Comparison of ENCODE assay signal across 21 mouse cellular contexts in the genomic region with DNA sequence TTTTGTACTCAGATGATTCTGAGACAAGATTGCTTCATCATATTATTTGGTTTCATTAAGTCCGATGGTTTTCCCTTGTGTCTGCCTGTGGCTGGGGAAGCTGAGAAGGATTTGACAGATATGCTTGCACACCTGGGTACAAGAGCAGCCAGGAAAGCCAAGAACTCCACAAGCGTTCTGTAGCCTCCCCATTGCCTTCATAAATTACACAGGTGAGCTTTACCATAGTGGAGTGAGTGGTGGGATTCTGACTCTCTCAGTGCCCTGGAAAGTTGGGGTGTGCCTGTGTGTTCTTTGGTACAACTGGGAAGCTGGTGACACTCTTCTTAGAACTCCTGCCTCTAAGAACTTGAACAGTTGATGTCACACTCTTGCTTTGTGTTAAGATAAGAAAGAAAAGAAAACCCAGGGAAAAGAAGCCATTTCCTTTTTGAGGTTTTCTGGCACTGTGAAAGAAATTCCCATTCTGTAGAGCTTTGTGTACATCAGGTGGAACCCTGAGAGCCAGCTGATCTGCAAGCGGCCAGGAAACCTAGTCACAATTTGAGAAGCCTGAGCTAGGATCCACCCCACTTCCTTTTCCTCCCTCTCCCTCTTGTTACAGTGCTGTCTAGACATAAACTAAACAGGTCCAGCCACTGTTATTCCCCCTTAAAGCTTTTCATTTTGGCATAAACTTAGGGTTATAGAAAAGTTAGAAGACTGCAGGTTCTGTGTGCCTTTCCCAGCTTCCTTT. TPM values are rescaled to one million over a fixed set of nuclear protein-coding genes. Genes with fewer than 3 reads are reported as not detected.
A peak's percentile ranks its signal among the peaks of the same experiment; 100 is the strongest.
DNase-seq lines count a peak whose midpoint lies in the region; ATAC-seq and TF ChIP-seq lines count a peak whose summit lies in the region.
"Had no signal": no experiment of that assay in that cellular context is flagged by ENCODE, and none has a peak within 500 bp of the region (broad histone marks: within the 10 kb centered on the region; RNA-seq: fewer than 3 reads in every experiment).

No protein-coding gene starts in this region.

- H3K4me3 ChIP-seq in heart, embryonic 13.5 days: no peak overlapping the region
- no peak overlapping the region for H3K4me3 ChIP-seq in lung, embryonic 14.5 days (ENCODE audit: low read depth, low read length)
- H3K4me3 ChIP-seq in lung, adult 2 months (replicated peaks; ENCODE audit: extremely low read depth, low read depth, low read length): no peak overlapping the region
- H3K4me3 ChIP-seq in lung, postnatal 0 days (ENCODE audit: low read depth, low read length): no peak overlapping the region
- H3K4me3 ChIP-seq in stomach, embryonic 14.5 days (ENCODE audit: low read depth, low read length): no peak overlapping the region
- H3K4me3 ChIP-seq: hindbrain, embryonic 13.5 days; liver, embryonic 12.5 days had no signal

- 60% methylated on average over 3 of the region's 3 CpGs for WGBS in heart, embryonic 13.5 days
- 52% methylated on average over 3 of the region's 3 CpGs for WGBS in lung, embryonic 14.5 days
- WGBS in lung, adult 2 months: 44% methylated on average over 3 of the region's 3 CpGs
- 52% methylated on average over 3 of the region's 3 CpGs for WGBS in lung, postnatal 0 days
- 53% methylated on average over 3 of the region's 3 CpGs for WGBS in stomach, embryonic 14.5 days

- H3K9ac ChIP-seq in heart, embryonic 13.5 days: no peak overlapping the region
- H3K9ac ChIP-seq in lung, embryonic 14.5 days: no peak overlapping the region
- H3K9ac ChIP-seq in lung, postnatal 0 days (replicated peaks; ENCODE audit: low read depth): no peak overlapping the region
- no peak overlapping the region for H3K9ac ChIP-seq in stomach, embryonic 14.5 days (replicated peaks; ENCODE audit: low read depth, low read length)
- H3K9ac ChIP-seq: hindbrain, embryonic 13.5 days; liver, embryonic 12.5 days had no signal

- no peak for TF ChIP-seq POLR2A in lung, adult 2 months (IDR thresholded peaks at IDR 0.05; ENCODE audit: borderline replicate concordance, extremely low read depth, low read depth, low read length)

- peak overlapping the region; percentile 53; the same call in 1 of the 2 replicates for H3K27ac ChIP-seq in heart, embryonic 13.5 days (replicated peaks)
- 0 out of 2 replicates have a peak overlapping the region, but pooled peaks have one; percentile 36 for H3K27ac ChIP-seq in lung, embryonic 14.5 days (ENCODE audit: low read depth)
- H3K27ac ChIP-seq in lung, postnatal 0 days (ENCODE audit: low read length): 0 out of 2 replicates have a peak overlapping the region, but pooled peaks have one; percentile 32
- peak overlapping the region; percentile 48 for H3K27ac ChIP-seq in stomach, embryonic 14.5 days (ENCODE audit: low read length)
- H3K27ac ChIP-seq: hindbrain, embryonic 13.5 days; liver, embryonic 12.5 days had no signal

- ATAC-seq in heart, embryonic 13.5 days (ENCODE audit: extremely low read depth, insufficient number of reproducible peaks, low FRiP score, low TSS enrichment): no peak
- no peak for ATAC-seq in lung, embryonic 14.5 days (ENCODE audit: insufficient read depth)
- ATAC-seq in lung, postnatal 0 days: peak; percentile 46; the same call in 1 of the 2 replicates
- no peak for ATAC-seq in stomach, embryonic 14.5 days (ENCODE audit: insufficient number of reproducible peaks, insufficient read depth, low FRiP score, low read depth)
- ATAC-seq: forebrain, embryonic 16.5 days; liver, embryonic 12.5 days had no signal

- H3K27me3 ChIP-seq in heart, embryonic 13.5 days (replicated peaks): no peaks in the 10 kb centered on the region
- H3K27me3 ChIP-seq in lung, embryonic 14.5 days (ENCODE audit: insufficient read depth, low read length): no peaks in the 10 kb centered on the region
- H3K27me3 ChIP-seq in lung, postnatal 0 days (replicated peaks; ENCODE audit: insufficient read depth, low read length): no peaks in the 10 kb centered on the region
- no peaks in the 10 kb centered on the region for H3K27me3 ChIP-seq in stomach, embryonic 14.5 days (ENCODE audit: control insufficient read depth, insufficient read depth, low read length)
- H3K27me3 ChIP-seq: hindbrain, embryonic 13.5 days; liver, embryonic 12.5 days had no signal

- no peak for TF ChIP-seq CTCF in lung, embryonic 14.5 days (IDR thresholded peaks at IDR 0.05; ENCODE audit: low read depth)
- TF ChIP-seq CTCF in lung, adult 2 months (IDR thresholded peaks at IDR 0.05; ENCODE audit: insufficient read depth, low read length): no peak
- TF ChIP-seq CTCF in lung, postnatal 0 days (IDR thresholded peaks at IDR 0.05): no peak

- intact Hi-C loops in heart, postnatal 25 days (cut with DNase I): no loop called here

- H3K4me1 ChIP-seq in heart, embryonic 13.5 days: peaks cover 86% of the 10 kb centered on the region
- H3K4me1 ChIP-seq in lung, embryonic 14.5 days (ENCODE audit: insufficient read depth): peaks cover 18% of the 10 kb centered on the region
- peaks cover 27% of the 10 kb centered on the region for H3K4me1 ChIP-seq in lung, adult 2 months (ENCODE audit: control insufficient read depth, insufficient read depth, low read length)
- peaks cover 19% of the 10 kb centered on the region; the same call in 1 of the 2 replicates for H3K4me1 ChIP-seq in lung, postnatal 0 days (ENCODE audit: insufficient read depth, low read depth, low read length)
- H3K4me1 ChIP-seq in stomach, embryonic 14.5 days (ENCODE audit: control insufficient read depth, insufficient read depth, low read length): peaks cover 24% of the 10 kb centered on the region

- no peak for DNase-seq in heart, postnatal 25 days (ENCODE audit: low spot score)
- peak; percentile 20 for DNase-seq in lung, embryonic 14.5 days
- no peak for DNase-seq in lung, adult 2 months
- peak; percentile 39 for DNase-seq in lung, postnatal 0 days (ENCODE audit: low spot score)
- no peak for DNase-seq in yolk sac, embryonic 10.5 days (ENCODE audit: low spot score)
- DNase-seq: adrenal gland, adult 2 months; cerebellum, adult 11 months; cerebellum, postnatal 25 days; gastrocnemius, postnatal 36 days; kidney, adult 8-10 months; kidney, postnatal 36 days; layer of hippocampus, postnatal 36 days; left cerebral cortex, postnatal 4 days; retina, postnatal 1 day; thymus, postnatal 36 days had no signal

- H3K36me3 ChIP-seq in heart, embryonic 13.5 days: no peaks in the 10 kb centered on the region
- no peaks in the 10 kb centered on the region for H3K36me3 ChIP-seq in lung, embryonic 14.5 days (ENCODE audit: insufficient read depth)
- no peaks in the 10 kb centered on the region for H3K36me3 ChIP-seq in lung, postnatal 0 days (ENCODE audit: insufficient read depth, low read length)
- H3K36me3 ChIP-seq in stomach, embryonic 14.5 days (ENCODE audit: control insufficient read depth, insufficient read depth, low read length): no peaks in the 10 kb centered on the region
- H3K36me3 ChIP-seq: G1E; hindbrain, embryonic 13.5 days; liver, embryonic 12.5 days had no signal

- H3K4me2 ChIP-seq in heart, embryonic 13.5 days: no peak overlapping the region; the same call in 1 of the 2 replicates
- no peak overlapping the region for H3K4me2 ChIP-seq in lung, embryonic 14.5 days
- no peak overlapping the region for H3K4me2 ChIP-seq in lung, postnatal 0 days (replicated peaks; ENCODE audit: low read depth, low read length)
- 0 out of 2 replicates have a peak overlapping the region, but pooled peaks have one; percentile 1 for H3K4me2 ChIP-seq in stomach, embryonic 14.5 days (replicated peaks; ENCODE audit: low read depth, low read length)
- H3K4me2 ChIP-seq: hindbrain, embryonic 13.5 days; liver, embryonic 12.5 days had no signal

- 0 out of 2 replicates have a peak, but pooled peaks have one; percentile 38 for TF ChIP-seq EP300 in lung, postnatal 0 days (IDR thresholded peaks at IDR 0.05)

- H3K9me3 ChIP-seq in heart, embryonic 13.5 days: no peaks in the 10 kb centered on the region
- no peaks in the 10 kb centered on the region for H3K9me3 ChIP-seq in lung, embryonic 14.5 days (ENCODE audit: low read depth, low read length)
- no peaks in the 10 kb centered on the region for H3K9me3 ChIP-seq in lung, postnatal 0 days (ENCODE audit: low read length)
- H3K9me3 ChIP-seq in stomach, embryonic 14.5 days (ENCODE audit: control insufficient read depth, low read depth, low read length): no peaks in the 10 kb centered on the region
- H3K9me3 ChIP-seq: G1E; hindbrain, embryonic 13.5 days; liver, embryonic 12.5 days had no signal

RNA-seq across cellular contexts. Expression of a gene that starts 9.6 kb away (rescaled TPM):
- polyA plus RNA-seq in heart, embryonic 13.5 days (2015; fragmentation: Nextera tagmentation; extraction: Ambion mirVana): 8.8 and 9.0 TPM in 2 replicates
- total RNA-seq in heart, postnatal 25 days (2021): 10 to 100 TPM; 50.6 to 57.9 TPM
- 17.4 and 20.7 TPM in 2 replicates for polyA plus RNA-seq in lung, embryonic 14.5 days (2014; fragmentation: Nextera tagmentation; extraction: Ambion mirVana)
- polyA plus RNA-seq in lung, adult 2 months (2012; rRNA removed): 39.7 and 66.8 TPM in 2 replicates
- 12.8 and 13.5 TPM in 2 replicates for polyA plus RNA-seq in lung, postnatal 0 days (2015; fragmentation: Nextera tagmentation; extraction: Ambion mirVana)
- 17.4 and 22.6 TPM in 2 replicates for polyA plus RNA-seq in stomach, embryonic 14.5 days (2014; fragmentation: Nextera tagmentation; extraction: Ambion mirVana)
- polyA plus RNA-seq: G1E had no signal

Comparison
In these comparisons a context has a peak if more than half of its experiments do, and no peak if none do; other contexts are left out.
1. DNase-seq: peak in lung, embryonic 14.5 days (single experiment) and lung, postnatal 0 days (single experiment); none in heart, postnatal 25 days (single experiment), lung, adult 2 months (single experiment) and yolk sac, embryonic 10.5 days (single experiment).
2. Peak in every context shown above with its lines, with median percentiles within 50 percentile points of each other: H3K27ac ChIP-seq.